Mouse (Mus musculus): ENCODE measurements around the gene Cpvl. TPM values are rescaled to one million over a fixed set of nuclear protein-coding genes. Genes with fewer than 3 reads are reported as not detected.

Cpvl gene
- polyA plus RNA-seq, 1 experiment from 2014 or later = not detected

- Histone ChIP-seq H3K9me3 (ENCODE audit: low read length) (no peaks in the 10 kb centered on the region), H3K27ac (ENCODE audit: low read depth) (no peak overlapping the region), H3K4me1 (ENCODE audit: insufficient read depth) (no peaks in the 10 kb centered on the region), H3K4me2 (ENCODE audit: low read depth, low read length) (no peak overlapping the region), H3K27me3 (ENCODE audit: insufficient read depth, low read length) (no peaks in the 10 kb centered on the region), H3K9ac (replicated peaks) (no peak overlapping the region), H3K4me3 (ENCODE audit: low read depth, low read length) (no peak overlapping the region), H3K36me3 (replicated peaks; ENCODE audit: insufficient read depth, low read length) (no peaks in the 10 kb centered on the region)
- TF ChIP-seq EP300 (IDR thresholded peaks at IDR 0.05; ENCODE audit: low read depth) (no peak), CTCF (IDR thresholded peaks at IDR 0.05; ENCODE audit: low read depth) (no peak)
- ATAC-seq (no peak), DNase-seq (no peak)
- WGBS (ENCODE audit: insufficient replicate concordance) = 77% methylated on average over 9 of the region's 9 CpGs
Measured at GRCm38 (mm10) chr6:54010362-54010761, 31.9 kb upstream of the Cpvl start.

DNA sequence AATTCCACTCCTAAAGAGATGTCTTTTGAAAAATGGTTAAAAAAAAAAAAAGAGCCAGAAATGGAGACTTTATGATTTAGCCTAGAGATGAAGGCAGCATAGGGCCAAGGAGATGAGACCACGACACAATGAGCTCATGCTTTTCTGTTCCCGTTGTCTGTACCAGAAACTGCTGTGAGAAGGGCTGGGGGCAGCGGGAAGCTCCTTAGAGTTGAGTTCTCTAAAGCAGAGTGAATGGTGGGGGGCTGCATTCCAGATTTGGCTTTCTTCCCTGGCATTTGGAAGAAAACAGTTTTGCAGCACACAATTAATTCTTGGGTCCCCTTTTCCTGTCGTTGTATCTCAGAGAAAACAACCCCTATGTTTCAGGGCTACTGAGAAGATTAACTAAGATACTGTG lies 30.8 kb upstream of the Cpvl start:
- Histone ChIP-seq H3K9me3 (ENCODE audit: low read length) (no peaks in the 10 kb centered on the region), H3K27me3 (ENCODE audit: insufficient read depth, low read length) (no peaks in the 10 kb centered on the region), H3K4me1 (ENCODE audit: insufficient read depth) (no peaks in the 10 kb centered on the region), H3K27ac (ENCODE audit: low read depth) (no peak overlapping the region), H3K36me3 (replicated peaks; ENCODE audit: insufficient read depth, low read length) (no peaks in the 10 kb centered on the region), H3K4me3 (ENCODE audit: low read depth, low read length) (no peak overlapping the region), H3K4me2 (ENCODE audit: low read depth, low read length) (no peak overlapping the region), H3K9ac (replicated peaks) (no peak overlapping the region)
- TF ChIP-seq CTCF (IDR thresholded peaks at IDR 0.05; ENCODE audit: low read depth) (no peak), EP300 (IDR thresholded peaks at IDR 0.05; ENCODE audit: low read depth) (no peak)
- ATAC-seq = no peak
- 55% methylated on average over 4 of the region's 4 CpGs for WGBS (ENCODE audit: insufficient replicate concordance)
- DNase-seq = no peak

DNA sequence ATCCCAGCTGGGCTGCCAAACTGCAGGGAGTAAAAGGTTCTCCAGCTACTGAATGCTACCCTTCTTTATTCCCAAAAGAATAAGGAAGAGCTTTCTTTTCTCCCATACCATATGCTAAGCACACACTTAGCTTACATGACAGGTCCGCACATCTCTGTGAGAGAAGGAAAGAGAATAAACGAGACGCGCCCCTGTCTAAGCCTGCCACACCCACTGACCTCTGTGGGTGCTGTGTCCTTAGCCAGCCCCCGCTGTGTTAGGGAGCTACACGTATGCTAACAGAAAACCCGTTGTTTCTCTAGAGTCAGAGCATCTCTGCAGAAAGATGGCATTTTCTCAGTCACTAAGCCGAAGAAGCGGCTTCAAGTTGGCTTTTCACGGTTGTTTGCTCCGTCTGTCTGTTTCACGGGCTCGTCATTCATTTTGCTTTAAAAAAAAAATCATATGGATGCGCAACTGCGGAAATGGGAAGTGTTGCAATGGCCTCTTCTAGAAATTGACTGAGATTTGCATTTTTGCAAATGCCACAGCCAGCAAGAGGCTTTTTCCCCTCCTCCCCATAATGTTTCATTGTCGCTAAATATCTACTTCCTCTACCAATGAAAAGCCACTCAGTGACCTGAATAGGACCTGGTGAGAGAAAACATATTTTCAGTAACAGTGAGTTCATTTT lies 30.1 kb upstream of the Cpvl start:
- Histone ChIP-seq H3K27ac (ENCODE audit: low read depth) (no peak overlapping the region), H3K4me1 (ENCODE audit: insufficient read depth) (no peaks in the 10 kb centered on the region), H3K4me2 (ENCODE audit: low read depth, low read length) (peak overlapping the region; percentile 9; the same call in 1 of the 2 replicates), H3K9ac (replicated peaks) (no peak overlapping the region), H3K9me3 (ENCODE audit: low read length) (no peaks in the 10 kb centered on the region), H3K36me3 (replicated peaks; ENCODE audit: insufficient read depth, low read length) (no peaks in the 10 kb centered on the region), H3K27me3 (ENCODE audit: insufficient read depth, low read length) (no peaks in the 10 kb centered on the region), H3K4me3 (ENCODE audit: low read depth, low read length) (no peak overlapping the region)
- no peak for TF ChIP-seq CTCF (IDR thresholded peaks at IDR 0.05; ENCODE audit: low read depth)
- no peak for TF ChIP-seq EP300 (IDR thresholded peaks at IDR 0.05; ENCODE audit: low read depth)
- 68% methylated on average over 16 of the region's 16 CpGs for WGBS (ENCODE audit: insufficient replicate concordance)
- DNase-seq = no peak
- no peak for ATAC-seq

GRCm38 (mm10) chr6:54005302-54005701 lies 26.8 kb upstream of the Cpvl start:
- DNase-seq = no peak
- ATAC-seq = no peak
- Histone ChIP-seq H3K4me3 (ENCODE audit: low read depth, low read length) (no peak overlapping the region), H3K27ac (ENCODE audit: low read depth) (no peak overlapping the region), H3K9ac (replicated peaks) (no peak overlapping the region), H3K4me2 (ENCODE audit: low read depth, low read length) (no peak overlapping the region), H3K4me1 (ENCODE audit: insufficient read depth) (no peaks in the 10 kb centered on the region), H3K27me3 (ENCODE audit: insufficient read depth, low read length) (no peaks in the 10 kb centered on the region), H3K36me3 (replicated peaks; ENCODE audit: insufficient read depth, low read length) (no peaks in the 10 kb centered on the region), H3K9me3 (ENCODE audit: low read length) (no peaks in the 10 kb centered on the region)
- TF ChIP-seq CTCF (IDR thresholded peaks at IDR 0.05; ENCODE audit: low read depth) (no peak), EP300 (IDR thresholded peaks at IDR 0.05; ENCODE audit: low read depth) (no peak)
- WGBS (ENCODE audit: insufficient replicate concordance) = 72% methylated on average over 4 of the region's 4 CpGs

- DNase-seq (no peak), ATAC-seq (no peak)
- H3K9me3 ChIP-seq (ENCODE audit: low read length) = peaks cover 4% of the 10 kb centered on the region; the same call in 1 of the 2 replicates
- no peak overlapping the region for H3K4me2 ChIP-seq (ENCODE audit: low read depth, low read length)
- H3K9ac ChIP-seq (replicated peaks) = no peak overlapping the region
- 41% methylated on average over 3 of the region's 3 CpGs for WGBS (ENCODE audit: insufficient replicate concordance)
- H3K27ac ChIP-seq (ENCODE audit: low read depth) = no peak overlapping the region
- H3K4me1 ChIP-seq (ENCODE audit: insufficient read depth) = peaks cover 10% of the 10 kb centered on the region
- no peaks in the 10 kb centered on the region for H3K36me3 ChIP-seq (replicated peaks; ENCODE audit: insufficient read depth, low read length)
- H3K4me3 ChIP-seq (ENCODE audit: low read depth, low read length) = no peak overlapping the region
- no peaks in the 10 kb centered on the region for H3K27me3 ChIP-seq (ENCODE audit: insufficient read depth, low read length)
- no peak for TF ChIP-seq CTCF (IDR thresholded peaks at IDR 0.05; ENCODE audit: low read depth)
- no peak for TF ChIP-seq EP300 (IDR thresholded peaks at IDR 0.05; ENCODE audit: low read depth)
Measured at GRCm38 (mm10) chr6:53996226-53996955, 17.9 kb upstream of the Cpvl start.

GRCm38 (mm10) chr6:53995519-53995918 lies 17.0 kb upstream of the Cpvl start:
- 47% methylated on average over 4 of the region's 4 CpGs for WGBS (ENCODE audit: insufficient replicate concordance)
- no peak overlapping the region for H3K9ac ChIP-seq (replicated peaks)
- no peaks in the 10 kb centered on the region for H3K36me3 ChIP-seq (replicated peaks; ENCODE audit: insufficient read depth, low read length)
- TF ChIP-seq CTCF (IDR thresholded peaks at IDR 0.05; ENCODE audit: low read depth) = no peak
- TF ChIP-seq EP300 (IDR thresholded peaks at IDR 0.05; ENCODE audit: low read depth) = peak; percentile 44; the same call in 1 of the 2 replicates
- peaks cover 10% of the 10 kb centered on the region for H3K4me1 ChIP-seq (ENCODE audit: insufficient read depth)
- H3K4me3 ChIP-seq (ENCODE audit: low read depth, low read length) = no peak overlapping the region
- no peaks in the 10 kb centered on the region for H3K27me3 ChIP-seq (ENCODE audit: insufficient read depth, low read length)
- DNase-seq (no peak), ATAC-seq (no peak)
- H3K9me3 ChIP-seq (ENCODE audit: low read length) = peaks cover 4% of the 10 kb centered on the region; the same call in 1 of the 2 replicates
- no peak overlapping the region for H3K4me2 ChIP-seq (ENCODE audit: low read depth, low read length)
- H3K27ac ChIP-seq (ENCODE audit: low read depth) = 0 out of 2 replicates have a peak overlapping the region, but pooled peaks have one; percentile 7
